Mouse (Mus musculus): ENCODE measurements at regions not wholly inside any gene's neighbourhood (a gene's known extent, or its start where the extent isn't known, plus 50 kb on each side); places are given as distances from the start of the nearest gene placed in this dataset.
A peak's percentile ranks its signal among the peaks of the same experiment; 100 is the strongest.

DNA sequence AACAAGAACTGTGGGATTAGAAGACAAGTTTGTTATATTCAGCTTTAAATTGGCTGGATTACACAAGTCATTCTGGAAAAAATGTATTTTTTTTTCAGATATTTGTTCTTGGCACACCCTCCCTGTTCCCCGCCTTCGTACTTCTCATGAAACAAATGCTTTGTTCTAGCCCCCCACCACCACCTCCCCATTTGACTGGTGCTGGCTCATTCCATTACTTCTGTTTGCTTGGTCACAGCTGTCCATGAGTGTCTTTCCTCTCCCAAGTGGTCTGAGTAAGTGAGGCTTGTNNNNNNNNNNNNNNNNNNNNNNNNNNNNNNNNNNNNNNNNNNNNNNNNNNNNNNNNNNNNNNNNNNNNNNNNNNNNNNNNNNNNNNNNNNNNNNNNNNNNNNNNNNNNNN is 491.8 kb downstream of the Lmo4 start:
- no peak for DNase-seq (ENCODE audit: low spot score in 2 of 2)

DNA sequence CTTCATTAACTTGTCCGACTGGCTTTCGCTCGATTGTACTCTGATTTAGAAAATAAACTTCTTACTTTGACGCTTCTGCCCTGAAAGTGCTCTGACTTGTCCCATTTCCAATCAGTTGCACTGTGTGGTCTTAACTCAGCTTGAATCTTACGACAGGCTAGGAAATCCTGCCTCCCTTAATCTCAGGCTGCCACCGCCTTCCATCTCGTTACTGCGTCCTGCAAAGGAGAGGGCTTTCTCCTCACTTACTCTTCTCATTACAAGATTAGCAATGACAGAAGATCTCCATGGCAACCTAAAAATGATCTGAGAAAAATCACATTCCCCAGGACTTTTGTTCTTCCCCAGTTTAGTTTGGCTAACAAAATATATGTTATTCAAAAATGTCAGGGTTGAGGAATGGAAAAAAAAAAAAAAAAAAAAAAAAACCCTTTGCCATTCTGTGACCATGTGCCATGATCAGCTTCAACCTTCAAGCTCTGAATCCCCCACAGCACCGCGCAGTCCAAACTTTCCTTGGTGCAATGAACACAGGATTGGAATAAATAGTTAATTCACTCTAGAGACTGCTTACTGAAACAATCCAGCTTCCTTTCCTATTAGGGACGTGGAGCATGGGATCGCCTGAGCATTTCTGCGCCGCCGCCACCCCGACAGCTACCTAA is 494.1 kb downstream of the Lmo4 start:
- no peak for DNase-seq (ENCODE audit: low spot score in 2 of 2)

DNA sequence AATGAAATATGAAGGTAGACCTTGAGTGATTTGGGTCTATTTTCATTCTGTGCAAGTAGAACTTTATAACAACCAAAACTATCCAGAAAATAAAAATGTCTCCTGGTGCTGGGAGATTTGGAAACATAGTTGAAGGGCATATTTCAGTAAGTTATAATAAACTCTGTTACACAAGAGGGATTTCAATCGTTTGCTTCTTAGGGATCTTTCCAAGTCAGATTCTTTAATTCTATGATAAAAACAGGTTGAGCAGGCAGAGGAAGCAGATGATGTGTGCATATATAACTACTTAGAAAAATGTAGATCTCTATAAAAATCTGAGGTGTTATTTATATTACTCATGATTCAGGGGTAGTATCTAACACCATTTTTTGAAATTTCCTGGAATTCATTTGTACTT is 498.3 kb downstream of the Lmo4 start:
- DNase-seq (ENCODE audit: low spot score in 2 of 2), result no peak

- DNase-seq (ENCODE audit: low spot score in 2 of 2), result no peak
These were observed 510.2 kb downstream of the Lmo4 start for GRCm38 (mm10) chr3:143694817-143695216.

DNA sequence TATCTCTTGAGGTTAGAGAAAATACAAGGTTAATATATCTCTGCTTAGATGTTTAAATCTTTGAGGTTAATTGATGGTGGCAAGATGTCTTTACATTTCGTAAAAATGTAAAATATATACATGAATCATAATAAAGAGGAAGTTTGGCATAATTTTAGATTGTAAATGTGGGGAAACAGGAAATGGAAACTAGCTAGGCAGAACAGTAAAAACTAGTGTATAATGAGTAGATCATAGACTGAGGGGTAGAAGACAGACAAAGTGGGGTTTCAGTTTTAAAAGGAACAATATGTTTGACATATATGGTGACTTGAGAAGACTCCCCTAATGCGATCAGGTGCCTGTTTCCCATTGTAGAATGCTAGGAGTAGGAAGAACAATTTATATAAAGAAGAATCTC is 519.3 kb downstream of the Lmo4 start:
- DNase-seq (ENCODE audit: low spot score in 2 of 2), result no peak

DNA sequence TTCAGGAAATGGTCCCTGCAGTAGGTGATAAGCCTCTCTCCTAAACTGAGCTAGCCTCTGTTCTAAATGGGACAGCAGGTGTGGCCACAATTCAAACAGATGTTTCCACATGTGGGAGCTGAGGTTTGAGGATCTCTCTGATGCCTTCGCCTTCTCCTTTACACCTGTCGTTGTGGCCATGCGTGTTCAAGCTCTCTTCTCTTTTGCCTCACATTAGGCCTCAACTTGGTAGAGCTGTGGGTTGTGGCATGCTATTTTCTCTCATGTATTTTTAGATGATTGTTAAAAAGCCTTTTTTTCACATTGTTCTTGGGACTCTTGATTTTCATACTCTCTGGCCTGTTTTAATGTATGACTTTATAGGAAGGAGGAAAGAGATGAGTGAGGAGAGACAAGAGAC is 526.8 kb downstream of the Lmo4 start:
- DNase-seq (ENCODE audit: low spot score in 2 of 2), result peak; percentile 73 to 76

DNA sequence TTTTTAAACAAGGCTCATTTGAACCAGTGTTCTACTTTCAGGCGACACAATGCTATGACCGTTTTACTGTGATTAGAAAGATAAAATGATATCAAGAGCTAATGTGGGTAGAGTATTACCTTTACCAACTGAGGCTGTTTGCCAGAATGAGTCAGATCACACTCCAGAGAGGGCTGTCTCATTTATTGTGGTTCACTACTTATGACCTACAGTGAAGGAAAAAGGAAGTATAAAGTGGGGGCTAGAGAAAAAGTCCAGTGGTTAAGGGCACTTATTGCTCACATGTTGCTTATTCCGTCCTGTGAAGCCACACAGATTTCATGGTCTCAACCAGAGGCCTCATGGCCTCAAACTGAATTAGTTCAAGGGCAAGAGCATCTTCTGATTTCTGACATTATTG is 530.2 kb downstream of the Lmo4 start:
- no peak for DNase-seq (ENCODE audit: low spot score in 2 of 2)

DNA sequence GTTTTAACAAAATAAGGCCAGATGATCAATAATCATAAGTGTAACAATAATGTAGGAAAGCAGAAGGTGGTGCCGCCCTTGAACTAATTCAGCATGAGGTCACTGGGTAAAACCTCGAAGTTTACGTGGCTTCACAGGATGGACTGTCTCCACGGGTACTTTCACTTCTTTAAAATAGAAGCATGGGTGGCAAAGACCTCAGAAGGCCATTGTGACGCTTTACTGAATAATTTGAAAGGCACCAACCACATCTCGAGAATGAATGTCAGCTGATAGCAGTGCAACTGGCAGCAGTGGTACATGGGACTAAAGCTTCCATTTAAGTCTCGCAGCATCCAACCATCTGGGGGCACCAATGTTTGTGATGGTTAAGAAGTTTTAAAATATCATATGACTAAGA is 530.6 kb downstream of the Lmo4 start:
- no peak for DNase-seq (ENCODE audit: low spot score in 2 of 2)

GRCm38 (mm10) chr3:143662041-143662685 is 542.9 kb downstream of the Lmo4 start:
- DNase-seq (ENCODE audit: low spot score in 2 of 2), result no peak

GRCm38 (mm10) chr3:143659421-143659978 is 545.5 kb downstream of the Lmo4 start:
- no peak for DNase-seq (ENCODE audit: low spot score in 2 of 2)

- no peak for DNase-seq (ENCODE audit: low spot score in 2 of 2)
These were observed 557.8 kb downstream of the Lmo4 start for GRCm38 (mm10) chr3:143647237-143647636.

DNA sequence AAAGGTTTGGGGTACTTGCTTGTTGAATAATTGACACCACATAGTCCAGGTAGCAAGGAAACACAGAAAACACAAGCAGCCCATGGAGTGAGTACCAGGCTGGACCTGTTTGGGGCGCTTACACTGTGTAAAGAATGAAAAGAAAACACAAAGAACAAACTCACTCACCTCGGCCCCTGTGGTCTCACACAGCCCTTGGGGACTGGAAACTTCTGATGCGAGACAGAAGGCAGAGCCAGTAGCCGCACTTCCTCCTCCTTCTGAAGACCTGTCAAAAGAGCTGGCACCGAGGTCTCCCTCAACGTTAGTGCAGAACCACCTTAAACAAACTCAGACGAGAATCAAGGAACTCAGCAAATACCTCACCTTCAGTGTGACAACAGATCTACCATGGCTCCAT is 558.2 kb downstream of the Lmo4 start:
- DNase-seq (ENCODE audit: low spot score in 2 of 2), result peak; percentile 35 to 56

GRCm38 (mm10) chr3:143633036-143633435 is 572.0 kb downstream of the Lmo4 start:
- no peak for DNase-seq (ENCODE audit: low spot score in 2 of 2)

DNA sequence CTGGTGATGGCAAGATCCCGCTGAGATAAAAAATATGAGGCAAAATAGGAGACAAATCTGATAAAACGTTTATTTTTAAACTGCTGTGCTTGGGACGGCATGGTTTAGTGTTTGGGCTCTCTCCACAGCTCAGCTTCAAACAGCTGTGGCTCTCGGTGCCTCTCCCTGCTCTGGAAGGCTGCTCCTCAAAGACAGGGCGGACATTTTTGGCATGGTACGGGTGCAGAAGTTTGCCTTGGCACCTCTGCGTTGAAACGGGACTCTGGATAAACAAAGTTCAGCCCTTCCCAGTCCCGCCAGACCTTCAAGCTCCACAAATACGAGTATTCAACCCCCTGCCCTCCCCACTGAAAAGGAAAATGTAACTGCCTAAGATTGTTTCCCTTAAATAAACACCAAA is 573.8 kb downstream of the Lmo4 start:
- DNase-seq (ENCODE audit: low spot score in 2 of 2), result no peak

DNA sequence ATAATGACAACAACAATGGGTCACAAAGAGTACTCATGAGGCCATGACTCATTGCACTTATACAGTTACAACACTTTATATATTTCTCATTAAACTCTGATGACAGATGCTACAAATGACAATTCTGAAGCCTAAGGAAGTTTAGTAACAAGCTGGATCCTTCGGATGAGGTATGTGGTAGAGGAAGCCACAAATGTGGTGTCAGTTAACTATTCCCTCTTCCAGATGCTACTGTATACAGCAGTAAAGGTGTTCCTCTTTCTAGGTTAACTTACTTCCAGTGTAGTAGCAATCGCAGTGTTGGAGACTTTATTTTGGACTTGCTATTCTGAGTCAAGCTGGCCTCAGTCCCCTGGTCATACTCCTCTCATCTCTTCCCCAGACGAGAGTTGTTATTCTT is 580.1 kb downstream of the Lmo4 start:
- no peak for DNase-seq (ENCODE audit: low spot score in 2 of 2)

DNA sequence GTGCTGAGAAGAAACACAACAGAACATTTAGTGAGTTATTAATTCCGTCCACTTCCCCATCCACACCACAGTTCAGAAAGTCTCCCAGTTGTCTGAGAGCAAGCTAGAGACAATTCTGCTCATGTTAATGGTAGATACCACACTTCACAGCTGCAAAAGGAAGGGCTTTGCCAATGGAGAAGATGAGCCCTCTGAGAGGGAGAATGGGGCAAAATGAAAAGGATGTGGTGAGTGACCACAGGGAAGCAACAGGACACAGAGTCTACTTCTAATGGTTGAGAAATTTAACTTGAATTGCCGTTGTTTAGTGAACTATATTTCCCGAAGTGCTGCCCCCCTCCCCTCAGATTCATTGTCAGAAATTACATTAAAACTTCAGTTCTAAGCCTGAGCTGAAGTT is 582.7 kb downstream of the Lmo4 start:
- DNase-seq (ENCODE audit: low spot score in 2 of 2), result no peak

DNA sequence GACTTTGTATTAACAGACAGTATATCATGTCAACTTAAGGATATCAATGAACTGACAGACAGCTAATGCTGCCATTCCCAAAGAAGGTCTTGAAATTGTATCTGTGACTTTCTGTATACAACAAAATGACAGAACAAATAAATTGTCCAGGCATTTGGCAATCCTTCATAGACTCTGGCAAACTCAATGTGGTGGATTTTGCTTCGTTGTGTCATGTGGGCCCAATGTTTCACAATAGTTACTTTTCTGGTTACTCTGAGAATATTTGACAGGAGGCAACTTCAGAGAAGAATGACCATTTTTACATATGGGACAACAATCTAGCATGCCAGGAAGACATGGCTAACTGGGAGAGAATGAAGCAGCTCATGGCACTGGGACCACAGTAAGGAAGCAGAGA is 585.9 kb downstream of the Lmo4 start:
- DNase-seq (ENCODE audit: low spot score in 2 of 2), result no peak

GRCm38 (mm10) chr3:143614895-143615294 is 590.1 kb downstream of the Lmo4 start:
- DNase-seq (ENCODE audit: low spot score in 2 of 2), result no peak

- no peak for DNase-seq (ENCODE audit: low spot score in 2 of 2)
These were observed 591.0 kb downstream of the Lmo4 start for GRCm38 (mm10) chr3:143614004-143614403.

- DNase-seq (ENCODE audit: low spot score in 2 of 2), result no peak
These were observed 595.3 kb downstream of the Lmo4 start for GRCm38 (mm10) chr3:143609673-143610072.

DNA sequence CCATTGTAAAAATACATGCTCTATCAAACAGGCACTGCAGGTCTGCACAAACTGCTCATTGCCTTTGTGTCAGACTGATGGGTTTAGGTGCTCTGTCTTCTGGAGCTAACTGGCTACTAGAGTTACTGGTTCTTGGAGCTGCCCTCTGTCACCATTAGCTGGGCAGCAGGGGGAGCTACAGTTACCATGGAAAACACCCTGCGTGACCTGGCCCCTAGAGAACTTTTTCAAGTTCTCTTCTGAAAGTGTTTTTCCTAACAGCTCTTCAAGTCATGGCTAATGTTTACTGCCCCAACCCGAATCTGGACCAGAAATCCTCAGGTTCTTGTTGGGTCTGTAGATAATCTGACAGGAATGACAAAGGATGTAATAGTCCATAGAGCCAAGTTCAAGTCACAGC is 605.9 kb downstream of the Lmo4 start:
- DNase-seq (ENCODE audit: low spot score in 2 of 2), result peak; percentile 49 to 74

- DNase-seq (ENCODE audit: low spot score in 2 of 2), result no peak
These were observed 607.9 kb downstream of the Lmo4 start for GRCm38 (mm10) chr3:143596949-143597593.
